Mouse (Mus musculus) forebrain, embryonic 14.5 days (tissue): ENCODE data around the gene Gm8281. TPM values are rescaled to one million over a fixed set of nuclear protein-coding genes. Genes with fewer than 3 reads are reported as not detected.
A peak's percentile ranks its signal among the peaks of the same experiment; 100 is the strongest.
"Not testable (repeated sequence)": the region's sequence is repeated elsewhere in the genome, so short reads cannot be mapped to it uniquely, and the experiment has no call there.

Source experiments
- ATAC-seq: fragments of 200-750 bp; cut with Nextera tagmentation; 2 replicates; pipeline ENCODE4 v1.8.0; 2017; ENCODE audit warnings: mild to moderate bottlenecking, moderate library complexity
- DNase-seq: peaks from one replicate; pipeline ENCODE4 v3.0.0-alpha.2; 2015; ENCODE audit warnings: low spot score
- H3K27ac ChIP-seq: fragments of 300-500 bp; sonication (generic); 2 replicates; pipeline ENCODE4 v1.5.1; 2014; ENCODE audit warnings: low read depth, mild to moderate bottlenecking, control low read depth, low read length, moderate library complexity
- H3K27me3 ChIP-seq: fragments of 300-500 bp; sonication (generic); replicated peaks from 2 replicates; pipeline ENCODE4 v1.6.1; 2014; ENCODE audit warnings: low read length, control low read depth, mixed read lengths; ENCODE audit not compliant: control insufficient read depth, insufficient read depth
- H3K36me3 ChIP-seq: fragments of 300-500 bp; sonication (generic); 2 replicates; pipeline ENCODE4 v1.6.1; 2014; ENCODE audit warnings: low read length, control low read depth; ENCODE audit not compliant: control insufficient read depth, insufficient read depth
- H3K4me1 ChIP-seq: fragments of 300-500 bp; sonication (generic); 2 replicates; pipeline ENCODE4 v1.6.1; 2014; ENCODE audit warnings: antibody characterized with exemption, low read length, control low read depth; ENCODE audit not compliant: control insufficient read depth, insufficient read depth
- H3K4me2 ChIP-seq: fragments of 300-500 bp; sonication (generic); 2 replicates; pipeline ENCODE4 v1.6.1; 2014; ENCODE audit warnings: mild to moderate bottlenecking, control low read depth, low read length
- H3K4me3 ChIP-seq: fragments of 300-500 bp; sonication (generic); 2 replicates; pipeline ENCODE4 v1.5.1; 2014; ENCODE audit warnings: low read depth, low read length, control low read depth
- H3K9ac ChIP-seq: fragments of 300-500 bp; sonication (generic); 2 replicates; pipeline ENCODE4 v1.6.1; 2014; ENCODE audit warnings: mild to moderate bottlenecking, low read length, control low read depth, moderate library complexity
- H3K9me3 ChIP-seq: fragments of 300-500 bp; sonication (generic); replicated peaks from 2 replicates; pipeline ENCODE4 v1.6.1; 2016; ENCODE audit warnings: low read length, control low read depth, mixed read lengths; ENCODE audit not compliant: control insufficient read depth
- WGBS: fragments of 180-500 bp; shearing (Covaris S2); extraction: QIAGEN DNeasy Blood & Tissue Kit; methylation state at CpG from one replicate; pipeline ENCODE4 v1.1.7; 2014; 5-methylcytosine and 5-hydroxymethylcytosine counted together
- polyA plus RNA-seq: library from polyadenylated mRNA; unstranded; fragments of >200 nt; fragmentation: Nextera tagmentation; extraction: Ambion mirVana; gene quantifications from 2 replicates; pipeline ENCODE4 v1.2.1, GENCODE M21; 2014

Gene Gm8281
- 8.2 and 9.9 TPM in 2 replicates for polyA plus RNA-seq

DNA sequence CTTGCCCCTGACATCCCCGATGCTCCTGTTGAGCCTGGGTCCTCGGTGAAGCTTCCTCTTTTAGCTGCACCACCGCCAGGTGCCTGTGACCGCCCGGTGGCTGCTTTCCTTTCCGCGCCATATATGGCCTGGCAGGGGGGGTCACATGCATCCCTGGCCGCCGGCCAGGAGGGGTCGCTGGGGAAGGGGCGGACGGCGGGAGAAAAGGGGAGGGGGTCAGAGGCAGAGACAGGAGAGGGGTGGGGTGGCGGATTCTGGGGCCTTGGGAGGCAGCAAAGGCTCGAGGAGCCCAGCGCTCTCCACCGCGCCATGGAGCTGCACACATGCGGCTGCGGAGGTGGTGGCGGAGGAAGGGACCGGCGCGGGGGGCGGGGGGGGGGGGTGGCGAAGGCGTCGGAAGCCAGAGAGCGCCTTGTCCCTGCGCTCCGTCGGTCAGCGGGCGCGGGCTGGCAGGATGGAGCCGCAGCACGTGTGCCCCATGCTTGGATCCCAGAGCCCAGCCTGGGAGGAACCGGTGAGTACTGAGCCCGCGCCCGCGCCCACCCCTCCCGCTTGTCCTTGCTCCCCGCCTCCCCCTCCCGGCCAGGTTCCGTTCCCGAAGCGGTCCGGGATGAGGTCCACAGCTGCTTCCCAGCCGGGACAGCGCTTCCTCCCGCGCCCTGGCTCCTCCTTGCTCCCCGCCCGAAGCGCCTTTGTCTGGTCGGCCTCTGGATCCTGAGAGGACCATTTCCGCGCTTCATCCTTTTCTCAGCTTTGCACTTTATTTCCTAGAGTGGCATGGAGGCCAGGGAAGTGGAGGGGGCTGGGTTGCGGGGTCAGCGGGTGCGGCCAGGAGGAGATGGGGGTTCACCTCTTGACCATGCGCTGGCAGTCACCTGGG lies at the start of gene Gm8281:
Gene Gm8281 (plus strand): TSS at position 430 of the 880 bp plus-strand sequence.
- not testable (repeated sequence) for H3K36me3 ChIP-seq, H3K4me1 ChIP-seq, ATAC-seq, H3K27ac ChIP-seq, H3K9me3 ChIP-seq, H3K27me3 ChIP-seq
- Histone ChIP-seq H3K4me2 (peak within 1 kb of the TSS; percentile 51), H3K4me3 (peak within 1 kb of the TSS; percentile 34), H3K9ac (peak within 1 kb of the TSS; percentile 60)
- 5% methylated on average over 16 of the region's 63 CpGs for whole genome bisulfite sequencing
- DNase-seq, result peak; percentile 19

DNA sequence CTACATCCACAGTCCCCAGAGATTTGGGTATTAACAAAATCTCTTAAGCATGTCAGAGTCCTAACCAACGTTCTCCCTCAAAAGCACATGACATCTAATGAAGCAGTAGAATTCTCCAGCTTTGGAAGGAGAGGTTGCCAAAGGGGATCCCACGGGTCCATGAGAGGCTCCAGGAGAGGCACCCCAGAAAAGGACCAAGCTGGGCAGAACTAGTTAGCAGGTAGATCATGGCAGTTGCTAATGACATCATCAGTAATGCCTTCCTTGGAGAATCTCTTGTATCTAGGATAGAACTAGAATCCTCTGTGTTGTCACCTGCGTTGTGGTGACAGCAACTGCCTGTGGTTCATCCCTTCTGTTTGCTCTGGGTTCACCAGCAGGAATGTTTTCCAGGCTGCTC lies 20.5 kb upstream of the Gm8281 start, which contains the start of gene 4930555G01Rik:
Gene 4930555G01Rik (plus strand): TSS at position 301 of the 400 bp plus-strand sequence.
- WGBS, result no CpG with 5 or more reads among the region's 3 CpGs
- not testable (repeated sequence) for H3K27ac ChIP-seq

DNA sequence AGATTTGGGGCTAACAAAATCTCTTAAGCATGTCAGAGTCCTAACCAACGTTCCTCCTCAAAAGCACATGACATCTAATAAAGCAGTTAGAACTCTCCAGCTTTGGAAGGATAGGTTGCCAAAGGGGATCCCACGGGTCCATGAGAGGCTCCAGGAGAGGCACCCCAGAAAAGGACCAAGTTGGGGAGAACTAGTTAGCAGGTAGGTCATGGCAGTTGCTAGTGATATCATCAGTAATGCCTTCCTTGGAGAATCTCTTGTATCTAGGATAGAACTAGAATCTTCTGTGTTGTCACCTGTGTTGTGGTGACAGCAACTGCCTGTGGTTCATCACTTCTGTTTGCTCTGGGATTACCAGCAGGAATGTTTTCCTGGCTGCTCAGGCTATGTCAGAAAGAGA lies 60.4 kb downstream of the Gm8281 start, which contains the start of gene Gm8279:
Gene Gm8279 (plus strand): TSS at position 301 of the 400 bp plus-strand sequence.
- not testable (repeated sequence) for ATAC-seq, H3K27ac ChIP-seq, DNase-seq, H3K4me3 ChIP-seq, H3K4me2 ChIP-seq, H3K4me1 ChIP-seq, H3K9ac ChIP-seq, H3K36me3 ChIP-seq, H3K27me3 ChIP-seq, H3K9me3 ChIP-seq
- 69% methylated on average over 1 of the region's 2 CpGs for WGBS

More for the DNA sequence above, 20.5 kb upstream of the Gm8281 start, which contains the start of gene 4930555G01Rik:
- not testable (repeated sequence) for H3K36me3 ChIP-seq, H3K9ac ChIP-seq, H3K27me3 ChIP-seq, H3K4me2 ChIP-seq, H3K9me3 ChIP-seq, H3K4me1 ChIP-seq, DNase-seq, ATAC-seq, H3K4me3 ChIP-seq

Other genes starting within 250 kb of the Gm8281 start
- gene Gm3269, start 232.9 kb upstream of the Gm8281 start, polyA plus RNA-seq, result not detected in 2 replicates
- gene Gm3264, start 215.5 kb upstream of the Gm8281 start, polyA plus RNA-seq, result 2.4 and 3.7 TPM in 2 replicates
- 0.15 TPM in 1 of 2 replicates, not detected in the other for gene Gm3278, start 178.6 kb upstream of the Gm8281 start, polyA plus RNA-seq
- not detected in 2 replicates for gene Gm8297, start 87.1 kb upstream of the Gm8281 start, polyA plus RNA-seq
- not detected in 2 replicates for gene Gm3298, start 55.1 kb upstream of the Gm8281 start, polyA plus RNA-seq
- not detected in 2 replicates for gene 4930555G01Rik, start 20.4 kb upstream of the Gm8281 start, polyA plus RNA-seq
- gene Gm8279, start 60.5 kb downstream of the Gm8281 start, polyA plus RNA-seq, result not detected in 2 replicates
- gene Gm3317, start 93.5 kb downstream of the Gm8281 start, polyA plus RNA-seq, result not detected in 2 replicates
- gene Gm8271, start 114.8 kb downstream of the Gm8281 start, polyA plus RNA-seq, result not detected in 2 replicates
- gene Gm3526, start 189.5 kb downstream of the Gm8281 start, polyA plus RNA-seq, result 0.18 TPM in 1 of 2 replicates, not detected in the other